Mouse (Mus musculus) heart, postnatal 36 days (tissue): ENCODE measurements around the gene Tmem186. TPM values are rescaled to one million over a fixed set of nuclear protein-coding genes. Genes with fewer than 3 reads are reported as not detected.

ENCODE experiments used
- DNase-seq, 2 experiments: peaks; one replicate each; pipeline ENCODE4 v3.0.0; 2021 to 2022
- intact Hi-C: fragments of 180-260 bp; cut with DNase I; formaldehyde crosslinking; loops from one replicate; pipeline ENCODE4 v1.15.1; 2025
- total RNA-seq, 2 experiments: library from RNA; stranded (reverse); gene quantifications; 2 replicates each; pipeline ENCODE4 v1.2.3; 2021

Gene Tmem186
- 10 to 100 TPM; 16.7 to 16.8 TPM for total RNA-seq

DNA sequence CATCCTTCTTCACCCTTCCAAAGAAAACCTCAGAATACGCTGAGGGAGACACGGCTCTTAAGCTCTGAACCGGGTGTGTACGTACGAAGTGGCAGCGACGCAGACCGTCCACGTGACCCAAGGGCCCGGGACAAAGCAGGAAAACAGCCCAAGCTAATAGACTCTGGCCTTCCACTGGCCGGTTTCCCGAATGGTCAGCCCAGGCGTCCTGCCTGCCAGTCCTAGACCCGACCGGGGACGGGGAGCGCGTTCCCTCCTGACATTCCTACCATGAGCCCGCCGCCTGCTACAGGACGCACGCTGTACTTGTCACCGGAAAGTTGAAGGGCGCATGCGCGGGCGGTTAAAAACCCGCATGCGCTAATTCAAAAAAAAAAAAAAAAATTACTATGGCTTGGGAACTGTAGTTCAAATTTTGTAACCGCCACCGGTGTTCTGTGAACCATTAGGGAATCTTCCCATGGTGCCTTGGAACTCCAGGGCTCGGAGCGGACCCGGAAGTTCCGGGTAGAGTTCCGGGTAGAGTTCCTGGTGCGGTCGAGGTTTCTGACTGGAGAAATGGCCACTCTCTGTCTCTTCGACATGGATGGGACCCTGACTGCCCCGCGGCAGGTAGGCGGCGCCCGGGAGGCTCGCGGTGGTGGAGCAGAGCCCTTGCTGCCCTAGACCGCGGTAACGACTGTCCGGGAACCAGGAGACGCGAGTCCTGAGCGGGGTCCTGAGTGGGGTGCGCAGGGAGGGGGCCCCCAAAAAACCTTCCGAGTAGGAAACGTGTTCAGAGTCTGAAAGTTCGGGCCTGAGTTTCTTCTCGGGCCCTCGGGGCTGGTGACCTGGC, at the start of gene Tmem186, which contains the start of gene Pmm2:
Tmem186 (minus strand) TSS at position 496 of the 835 bp plus-strand sequence.
Pmm2 (plus strand) TSS at position 458 of the 835 bp plus-strand sequence.
- peak; percentile 82 to 87 for DNase-seq
- intact Hi-C loops: loop anchor here (5.0 to 10.0 kb wide), 2 partner anchors 143 to 190 kb away; no protein-coding TSS in a partner anchor

DNA sequence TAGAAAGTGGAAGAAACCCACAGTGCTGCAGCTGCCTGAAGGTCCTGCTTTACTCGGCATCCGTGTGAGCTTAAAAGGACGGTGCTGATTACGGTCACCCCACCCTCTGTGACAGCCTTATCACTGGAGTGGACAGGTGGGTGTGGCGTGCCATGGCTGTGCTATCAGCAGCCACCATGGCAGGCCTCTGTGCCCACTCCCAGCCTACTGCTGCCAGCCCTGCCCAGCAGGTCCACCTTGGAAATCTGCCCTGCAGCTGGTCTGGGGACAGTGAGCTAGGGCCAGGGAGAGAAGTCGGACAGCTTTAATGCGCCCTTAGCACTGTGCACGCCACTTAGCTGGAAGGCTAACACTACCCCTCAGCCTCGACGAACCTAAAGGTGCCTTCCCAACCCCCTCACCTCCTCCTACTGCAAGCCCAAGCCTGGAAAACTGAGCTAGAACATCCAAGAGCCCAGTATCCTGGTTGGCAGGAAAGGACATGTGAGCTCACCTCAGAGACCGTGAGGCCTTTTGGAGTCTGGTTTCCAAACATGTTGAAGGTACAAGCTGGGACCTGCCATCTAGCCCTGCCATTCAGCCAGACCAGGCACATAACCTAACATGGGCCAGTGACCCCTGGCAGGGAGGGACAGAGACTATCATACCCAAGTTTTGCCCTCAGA, 49.5 kb upstream of the Tmem186 start:
- intact Hi-C loops: loop anchor here (1.0 kb wide), 2 partner anchors 82 to 182 kb away; no protein-coding TSS in a partner anchor
- DNase-seq: no peak

DNA sequence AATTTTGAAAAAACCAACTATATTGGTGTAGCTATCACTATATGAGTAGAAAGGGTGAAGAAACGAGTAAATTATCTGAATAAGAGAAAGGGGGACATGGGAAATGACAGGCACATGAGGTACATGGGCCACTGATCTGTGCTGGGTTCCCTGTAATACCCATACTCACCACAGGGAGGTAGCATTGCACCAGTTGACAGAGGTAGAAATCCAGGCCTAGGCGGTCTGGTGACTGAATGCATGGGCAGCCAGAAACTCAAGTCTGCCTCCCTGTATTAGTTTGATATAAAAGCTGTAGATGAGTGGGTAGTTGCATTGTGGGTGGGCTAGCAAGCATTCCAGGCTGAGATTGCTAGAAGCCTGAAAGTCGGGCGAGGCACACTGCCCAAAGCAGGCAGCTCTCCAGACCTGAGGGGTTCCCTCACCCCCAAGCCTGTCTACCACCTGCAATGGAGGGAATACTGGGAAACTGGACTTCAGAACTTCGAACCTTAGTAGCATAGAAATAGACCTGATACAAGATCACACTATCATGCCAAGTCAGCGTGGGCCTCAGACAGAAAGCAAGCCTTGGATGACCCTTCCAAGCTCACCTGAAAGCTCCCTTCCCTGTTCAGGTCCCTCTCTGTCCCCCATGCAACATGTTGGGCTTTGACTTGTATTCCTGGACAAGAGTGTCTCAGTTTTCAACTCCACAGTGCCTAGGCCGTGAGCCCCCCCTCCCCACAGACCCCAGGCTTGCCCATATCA, 48.8 kb upstream of the Tmem186 start:
- intact Hi-C loops: loop anchor here (1.0 kb wide), 2 partner anchors 83 to 183 kb away; no protein-coding TSS in a partner anchor
- peak; percentile 80 for DNase-seq

DNA sequence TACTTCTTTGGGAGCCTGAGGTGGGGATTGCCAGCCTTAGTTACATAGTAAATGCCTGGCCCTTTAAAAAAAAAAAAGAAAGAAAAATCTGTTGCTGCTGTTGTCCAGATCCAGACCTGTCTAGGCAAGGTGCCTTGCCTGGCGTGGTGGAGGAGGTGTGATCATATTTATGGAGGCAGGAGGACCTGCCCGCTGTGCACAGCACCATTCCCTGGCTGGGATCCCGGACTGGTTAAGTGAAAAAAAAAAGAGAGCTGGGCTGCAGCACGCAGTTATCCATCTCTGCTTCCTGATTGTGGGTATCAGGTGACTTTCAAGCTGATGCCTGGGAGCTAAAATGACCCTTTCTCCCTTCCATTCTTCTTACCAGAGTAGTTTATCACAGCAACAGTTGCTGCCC, 47.6 kb upstream of the Tmem186 start:
- intact Hi-C loops: no loop called here
- DNase-seq: no peak

DNA sequence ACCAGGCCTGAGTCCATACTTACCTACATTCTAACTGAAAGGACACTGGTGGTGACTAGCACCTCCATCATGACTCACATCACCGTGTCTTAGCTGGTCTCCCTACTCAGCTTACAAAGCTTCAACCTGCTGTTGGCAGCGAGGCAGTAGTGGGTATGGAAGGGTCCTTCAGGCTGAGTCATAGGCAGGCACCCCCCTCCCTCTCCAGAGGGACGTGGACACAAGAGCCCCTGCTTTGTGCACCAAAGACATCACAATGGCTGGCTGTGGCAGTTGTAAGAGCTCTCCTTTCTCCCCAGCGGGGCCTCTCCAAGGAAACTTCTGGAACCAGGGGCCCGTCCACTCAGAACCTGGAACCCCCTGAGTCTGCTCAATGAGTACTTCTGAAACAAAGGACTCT, 43.0 kb upstream of the Tmem186 start, which contains the start of gene Gm5767:
Gm5767 (plus strand) TSS at position 301 of the 400 bp plus-strand sequence.
- no peak for DNase-seq
- intact Hi-C loops: no loop called here

DNA sequence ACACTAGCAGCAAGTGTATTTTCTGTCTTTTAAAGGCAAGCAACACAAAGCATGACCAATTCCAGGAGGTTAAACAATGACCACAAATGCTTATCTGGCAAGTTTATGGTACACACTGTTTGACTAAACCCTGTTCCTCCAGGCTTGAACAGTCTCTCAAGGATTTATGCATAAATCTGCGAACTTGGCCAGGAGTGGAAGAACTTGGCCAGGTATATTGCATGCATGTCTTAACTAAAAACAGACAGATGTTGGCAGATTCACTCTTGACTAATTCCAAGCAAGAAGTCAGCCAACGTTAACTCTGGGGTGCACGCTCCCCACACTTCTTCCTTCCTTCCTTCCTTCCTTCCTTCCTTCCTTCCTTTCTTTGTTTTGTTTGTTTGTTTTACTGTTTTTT, 42.3 kb upstream of the Tmem186 start:
- intact Hi-C loops: no loop called here
- no peak for DNase-seq

DNA sequence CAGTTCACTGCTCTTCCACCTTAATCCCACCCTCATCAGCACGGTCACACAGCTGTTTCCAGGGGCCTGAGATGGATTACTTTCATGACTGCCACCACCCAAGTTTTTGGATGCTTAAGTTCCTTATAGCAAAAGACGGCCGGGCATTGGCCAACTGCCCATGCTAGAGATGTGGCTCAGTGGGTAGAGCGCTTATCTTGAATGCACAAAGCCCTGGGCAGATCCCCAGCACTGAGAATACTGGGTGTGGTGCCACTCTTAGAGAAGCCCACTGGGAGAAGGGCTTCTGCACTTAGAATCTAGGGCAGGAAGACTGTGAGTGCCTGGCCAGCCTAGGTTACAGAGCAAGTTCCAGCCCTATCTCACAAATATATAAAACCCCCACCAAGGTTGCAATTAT, 41.2 kb upstream of the Tmem186 start:
- DNase-seq: no peak
- intact Hi-C loops: no loop called here

DNA sequence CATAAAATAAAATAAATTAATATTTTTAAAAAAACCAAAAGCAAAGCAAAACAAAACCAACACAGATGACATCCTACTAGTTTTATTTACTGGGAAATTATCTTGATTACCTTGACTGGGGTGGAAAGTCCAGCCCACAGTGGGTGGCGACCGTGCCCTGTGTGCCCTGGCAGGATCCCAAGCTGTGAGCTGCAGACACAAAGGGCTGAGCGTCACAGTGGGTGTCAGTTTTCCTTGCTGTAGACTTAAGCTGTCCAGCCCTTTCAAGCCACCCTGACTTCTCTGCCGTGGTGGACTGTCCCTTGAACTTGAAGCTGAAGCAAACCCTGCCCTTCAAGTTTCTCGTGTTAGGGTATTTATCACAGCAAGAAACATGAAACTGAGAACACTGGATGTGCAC, 40.5 kb upstream of the Tmem186 start:
- intact Hi-C loops: no loop called here

DNA sequence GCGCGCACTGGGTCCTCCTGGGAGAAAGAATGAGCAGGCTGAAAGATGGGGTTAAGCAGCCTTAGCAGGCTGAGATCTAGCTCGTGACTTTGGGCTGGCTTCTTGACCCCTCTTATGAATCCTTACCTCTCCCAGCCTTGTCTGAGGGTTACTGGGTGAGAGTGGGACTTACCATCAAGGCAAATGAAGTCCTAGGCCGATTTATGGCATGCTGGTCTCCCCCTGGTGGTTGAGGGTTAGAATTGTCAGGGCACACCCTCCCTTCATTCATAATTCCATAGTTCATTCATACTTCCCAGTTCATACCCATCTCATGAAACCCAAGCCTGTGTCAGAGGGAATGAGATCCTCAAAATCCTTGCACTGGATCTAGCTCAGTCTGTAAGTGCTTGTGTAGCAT, 39.3 kb upstream of the Tmem186 start:
- intact Hi-C loops: loop anchor here (1.0 kb wide), 1 partner anchor 264 kb away; no protein-coding TSS in a partner anchor
- DNase-seq: peak in 1 of 2 experiments; percentile 51

More for the DNA sequence above, 40.5 kb upstream of the Tmem186 start:
- no peak for DNase-seq

DNA sequence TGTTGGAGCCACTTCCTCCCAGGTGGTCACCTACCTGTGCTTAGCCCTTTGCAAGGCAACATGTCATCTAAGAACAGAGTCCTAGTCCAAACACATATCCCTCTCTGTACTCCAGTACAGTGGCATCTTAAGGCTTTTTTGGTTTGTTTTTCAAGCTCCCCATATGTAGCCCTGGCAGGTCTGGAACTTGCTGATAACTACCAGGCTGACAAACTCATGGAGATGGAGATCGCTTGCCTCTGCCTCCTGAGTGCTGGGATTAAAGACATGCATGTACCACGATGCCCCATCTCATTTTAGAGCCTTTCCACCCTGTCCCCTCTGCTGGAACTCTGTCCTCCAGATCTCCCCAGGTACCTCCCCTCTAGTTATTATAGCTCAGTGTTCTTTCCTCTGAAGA, 38.7 kb upstream of the Tmem186 start:
- intact Hi-C loops: no loop called here
- DNase-seq: no peak

DNA sequence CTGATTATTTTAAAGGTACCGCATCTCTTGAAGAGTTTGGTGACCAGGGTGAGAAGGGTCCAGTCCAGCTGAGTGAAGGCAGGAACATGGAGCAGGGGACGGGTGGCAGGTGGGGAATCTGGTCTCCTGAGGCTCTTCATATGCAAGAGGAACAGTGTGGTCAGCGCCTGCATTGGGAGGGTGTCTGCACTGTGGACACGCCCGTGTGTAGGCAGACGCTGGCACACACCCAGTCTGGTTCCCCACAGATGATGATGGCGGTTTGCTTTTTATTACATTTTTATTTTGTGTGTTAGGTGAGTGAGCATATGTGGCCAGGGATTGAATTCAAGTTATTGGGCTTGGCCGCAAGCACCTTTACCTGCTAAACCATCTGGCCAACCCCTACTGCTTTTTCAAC, 38.0 kb upstream of the Tmem186 start:
- intact Hi-C loops: no loop called here
- no peak for DNase-seq

DNA sequence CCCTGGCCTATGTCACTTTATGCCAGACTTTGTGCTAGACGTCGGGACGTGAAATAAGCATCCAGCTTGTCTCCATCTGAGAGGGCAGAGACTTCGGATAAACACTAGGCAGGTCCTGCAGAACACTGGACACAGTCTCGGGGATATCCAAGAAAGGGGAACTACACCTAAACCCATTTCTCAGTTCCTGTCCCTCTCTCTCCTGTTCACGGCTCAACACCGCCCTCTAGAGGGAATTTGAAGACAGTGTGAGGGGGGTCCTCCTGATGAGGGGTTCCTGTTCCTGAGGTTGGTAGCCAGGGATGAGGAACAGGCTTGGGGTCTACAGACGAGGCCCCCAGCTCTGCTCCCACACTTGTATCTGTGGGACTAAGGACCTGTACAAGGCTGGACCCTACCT, 36.7 kb upstream of the Tmem186 start:
- DNase-seq: peak in 1 of 2 experiments; percentile 53
- intact Hi-C loops: loop anchor here (1.0 kb wide), 2 partner anchors 30 to 180 kb away; no protein-coding TSS in a partner anchor

DNA sequence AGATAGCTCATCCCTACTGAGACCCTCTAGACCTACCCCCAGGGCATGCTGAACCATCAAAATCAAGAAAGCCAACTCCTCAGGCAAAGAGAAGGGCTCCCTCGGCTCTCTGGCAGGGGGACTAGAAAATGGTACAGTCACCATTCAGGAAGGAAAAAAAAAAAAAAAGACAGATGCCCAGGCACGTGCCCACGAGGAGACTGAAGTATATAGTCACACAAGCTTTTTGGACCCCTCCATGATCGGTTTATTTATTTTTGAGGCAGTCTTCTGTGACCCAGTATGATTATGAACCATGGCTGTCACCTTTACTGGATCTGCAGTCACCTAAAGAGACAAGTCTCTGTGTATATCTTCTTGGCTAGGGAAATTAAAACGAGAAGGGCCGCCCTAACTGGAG, 35.8 kb upstream of the Tmem186 start:
- no peak for DNase-seq
- intact Hi-C loops: no loop called here

DNA sequence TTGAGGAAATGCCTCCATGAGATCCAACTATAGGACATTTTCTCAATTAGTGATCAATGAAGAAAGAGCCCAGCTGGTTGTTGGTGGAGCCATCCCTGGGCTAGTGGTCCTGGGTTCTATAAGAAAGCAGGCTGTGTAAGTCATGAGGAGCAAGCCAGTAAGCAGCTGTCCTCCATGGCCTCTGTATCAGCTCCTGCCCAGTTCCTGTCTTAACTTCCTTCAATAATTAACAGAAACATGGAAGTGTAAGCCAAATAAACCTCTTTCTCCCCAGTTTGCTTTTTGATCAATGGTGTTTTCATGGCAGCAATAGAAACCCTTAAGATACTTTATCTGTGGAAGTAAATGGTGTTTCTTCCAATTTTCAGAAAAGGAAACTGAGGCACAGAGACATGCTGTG, 35.3 kb upstream of the Tmem186 start:
- no peak for DNase-seq
- intact Hi-C loops: no loop called here

DNA sequence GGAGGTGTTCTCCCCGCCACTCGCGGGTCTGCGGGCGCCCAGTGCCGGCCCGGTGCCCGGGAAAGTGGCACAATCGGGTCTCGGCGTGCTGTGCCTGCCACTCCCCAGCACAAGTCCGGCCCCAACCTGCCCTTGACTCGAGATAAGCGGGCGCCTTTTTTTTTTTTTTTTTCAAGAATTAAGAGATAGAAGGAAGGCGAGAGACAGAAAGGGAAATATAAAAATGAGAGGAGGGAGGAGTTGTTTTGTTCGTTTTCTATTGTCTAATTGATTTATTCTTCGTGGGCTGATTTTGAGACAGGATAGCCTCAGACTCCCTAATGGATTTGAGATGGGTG, 34.8 kb upstream of the Tmem186 start:
- no peak for DNase-seq
- intact Hi-C loops: no loop called here

DNA sequence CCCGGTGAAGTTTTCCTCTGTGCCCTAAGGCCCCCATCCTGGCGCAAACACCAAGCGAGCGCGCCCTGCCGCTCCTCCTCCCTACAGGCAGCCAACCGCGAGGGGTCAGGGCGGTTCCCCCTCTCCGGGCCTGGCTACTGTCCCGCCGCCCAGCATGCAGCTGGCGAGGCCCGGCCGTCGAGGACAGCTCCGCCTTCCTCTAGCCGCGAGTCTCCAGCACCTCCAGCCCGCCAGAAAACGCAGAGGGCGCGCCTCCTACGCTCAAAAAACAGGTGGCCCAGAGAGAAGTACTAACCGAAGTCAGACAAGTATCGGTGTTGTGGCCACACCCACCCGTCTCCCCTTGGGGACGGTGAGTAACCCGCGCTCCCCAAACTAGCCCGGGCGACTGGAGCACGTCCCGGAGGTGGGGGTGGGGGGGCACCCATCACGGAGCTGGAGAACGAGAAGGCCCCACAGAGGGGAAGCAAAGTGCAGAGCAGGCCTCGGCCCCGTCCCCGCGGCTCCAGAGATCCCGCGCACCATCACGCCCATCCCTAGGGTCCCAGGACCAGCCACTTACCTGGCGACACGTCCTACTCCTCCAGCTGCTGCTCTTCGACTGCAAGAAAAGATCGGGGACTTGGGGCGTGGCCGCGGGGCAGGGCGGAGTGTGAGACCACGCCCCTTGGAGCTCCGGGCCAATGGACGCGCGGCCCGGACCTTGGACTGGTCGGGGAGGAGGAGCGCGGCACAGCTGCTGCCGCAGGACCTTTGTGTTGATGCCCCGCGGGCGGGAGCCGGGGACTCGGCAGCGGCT, 34.2 kb upstream of the Tmem186 start, which contains the start of gene Carhsp1:
Carhsp1 (minus strand) TSS at position 605 of the 799 bp plus-strand sequence.
- peak; percentile 94 to 95 for DNase-seq
- intact Hi-C loops: no loop called here

DNA sequence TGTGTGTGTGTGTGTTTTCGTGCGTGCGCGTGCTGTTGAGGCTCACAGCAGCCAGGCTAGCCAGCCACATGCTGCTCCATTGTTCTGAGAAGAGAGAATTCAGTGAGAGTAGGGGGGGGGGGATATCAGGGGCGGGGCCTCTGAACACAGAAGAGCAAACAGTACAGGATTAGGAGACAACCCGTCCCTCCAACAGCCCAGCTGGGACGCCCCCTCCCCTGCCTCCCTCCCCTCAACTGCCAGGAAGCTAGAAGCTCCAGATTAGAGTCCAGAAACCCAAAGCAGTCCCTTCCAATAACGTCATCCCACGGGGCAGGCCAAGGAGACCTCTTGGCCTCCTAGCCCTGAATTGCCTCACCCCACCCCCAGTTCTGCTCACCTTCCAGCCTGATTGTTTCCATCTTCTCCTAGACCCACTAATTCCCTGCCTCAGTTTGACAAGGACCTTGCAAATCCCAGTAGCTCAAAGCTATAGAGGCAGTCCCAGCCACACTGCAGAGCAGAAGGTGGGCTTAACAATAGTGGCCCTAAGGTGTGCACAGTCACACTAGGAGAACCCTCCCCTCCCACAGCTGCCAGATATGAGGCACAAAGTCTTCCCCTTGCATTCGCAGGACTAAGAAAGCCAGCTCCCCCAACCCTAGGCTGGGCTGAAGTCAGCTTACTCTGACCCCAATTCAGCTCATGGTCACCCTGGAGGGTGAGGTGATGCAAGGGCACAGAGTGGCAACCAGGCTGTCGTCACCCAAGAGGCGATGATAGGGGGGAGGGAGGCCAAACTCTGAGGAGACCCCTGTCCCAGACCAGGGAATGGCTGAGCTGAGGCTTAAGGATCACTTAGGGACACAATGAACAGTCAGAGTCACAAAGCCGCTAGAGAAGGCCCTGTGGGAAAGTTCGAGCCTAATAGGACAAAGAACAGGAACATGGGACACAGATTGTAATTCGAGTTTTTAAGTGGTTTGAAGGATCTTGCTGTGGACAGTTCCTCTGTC, 32.8 kb upstream of the Tmem186 start:
- no peak for DNase-seq
- intact Hi-C loops: no loop called here

DNA sequence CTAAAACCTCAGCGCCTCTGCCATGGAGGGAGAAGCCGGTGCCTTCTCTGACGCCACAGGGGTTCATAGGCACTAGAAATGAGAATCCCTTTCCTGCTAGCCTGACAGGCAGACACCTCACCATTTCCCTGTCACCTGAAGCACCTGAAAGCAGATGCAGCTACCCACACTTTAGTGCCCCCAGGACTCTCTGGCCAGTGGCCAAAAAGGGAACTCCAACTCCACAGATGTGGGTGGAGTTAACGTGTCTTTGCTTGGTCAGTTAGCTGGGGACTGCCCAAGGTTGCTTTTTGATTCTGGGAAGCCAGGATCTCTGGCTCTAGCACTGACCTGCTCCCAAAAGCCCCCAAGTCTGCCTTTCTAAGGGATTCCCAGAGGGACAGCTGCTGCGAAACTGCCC, 31.9 kb upstream of the Tmem186 start:
- DNase-seq: no peak
- intact Hi-C loops: no loop called here

DNA sequence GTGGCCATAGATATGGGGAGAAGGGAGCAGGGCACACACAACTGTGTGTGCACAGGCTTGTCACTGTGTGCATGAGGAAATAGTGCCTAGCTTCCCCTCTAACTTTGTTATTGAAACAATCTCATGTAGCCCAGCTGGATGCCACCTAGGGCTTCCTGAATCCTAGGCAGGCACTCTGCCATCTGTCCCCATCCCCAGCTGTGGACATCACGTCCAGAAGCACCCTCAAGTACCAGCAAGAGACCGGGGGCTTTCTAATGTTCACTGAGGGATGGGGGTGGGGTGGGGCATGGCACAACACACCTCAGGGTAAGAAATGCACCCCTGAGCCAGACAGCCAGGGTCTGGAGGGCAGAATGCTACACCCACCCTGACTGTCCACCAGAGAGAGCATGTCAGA, 30.9 kb upstream of the Tmem186 start:
- intact Hi-C loops: no loop called here
- DNase-seq: no peak
